Mouse (Mus musculus): ENCODE results near the gene Fam171a1. TPM values are rescaled to one million over a fixed set of nuclear protein-coding genes. Genes with fewer than 3 reads are reported as not detected.
"Not testable (repeated sequence)": the region's sequence is repeated elsewhere in the genome, so short reads cannot be mapped to it uniquely, and the experiment has no call there.

Fam171a1 gene
- polyA plus RNA-seq, 1 experiment = 2.9 TPM

- 88% methylated on average over 14 of the region's 14 CpGs for WGBS
- no peak overlapping the region for H3K27ac ChIP-seq (ENCODE audit: control insufficient read depth, insufficient read depth, low read depth, low read length, poor library complexity)
- no peaks in the 10 kb centered on the region for H3K4me1 ChIP-seq (ENCODE audit: control insufficient read depth, insufficient read depth, low read length)
- no peak overlapping the region for H3K4me3 ChIP-seq (replicated peaks; ENCODE audit: control insufficient read depth, low read depth, low read length)
- no peak for TF ChIP-seq POLR2A (IDR thresholded peaks at IDR 0.05; ENCODE audit: borderline replicate concordance, control insufficient read depth, low read depth, low read length)
- TF ChIP-seq CTCF (IDR thresholded peaks at IDR 0.05; ENCODE audit: control insufficient read depth, insufficient read depth, low read length) = no peak
Observed at GRCm38 (mm10) chr2:3168719-3169402, 54.8 kb downstream of the Fam171a1 start.

- WGBS = 86% methylated on average over 3 of the region's 3 CpGs
- TF ChIP-seq POLR2A (IDR thresholded peaks at IDR 0.05; ENCODE audit: borderline replicate concordance, control insufficient read depth, low read depth, low read length) = no peak
- no peak for TF ChIP-seq CTCF (IDR thresholded peaks at IDR 0.05; ENCODE audit: control insufficient read depth, insufficient read depth, low read length)
- Histone ChIP-seq H3K4me3 (replicated peaks; ENCODE audit: control insufficient read depth, low read depth, low read length) (no peak overlapping the region), H3K4me1 (ENCODE audit: control insufficient read depth, insufficient read depth, low read length) (no peaks in the 10 kb centered on the region), H3K27ac (ENCODE audit: control insufficient read depth, insufficient read depth, low read depth, low read length, poor library complexity) (no peak overlapping the region)
Observed at GRCm38 (mm10) chr2:3169403-3169747, 55.4 kb downstream of the Fam171a1 start.

GRCm38 (mm10) chr2:3171774-3172173, 57.8 kb downstream of the Fam171a1 start:
- H3K4me1 ChIP-seq (ENCODE audit: control insufficient read depth, insufficient read depth, low read length) = no peaks in the 10 kb centered on the region
- WGBS = 6% methylated on average over 3 of the region's 3 CpGs
- no peak overlapping the region for H3K27ac ChIP-seq (ENCODE audit: control insufficient read depth, insufficient read depth, low read depth, low read length, poor library complexity)
- no peak overlapping the region for H3K4me3 ChIP-seq (replicated peaks; ENCODE audit: control insufficient read depth, low read depth, low read length)
- no peak for TF ChIP-seq CTCF (IDR thresholded peaks at IDR 0.05; ENCODE audit: control insufficient read depth, insufficient read depth, low read length)
- no peak for TF ChIP-seq POLR2A (IDR thresholded peaks at IDR 0.05; ENCODE audit: borderline replicate concordance, control insufficient read depth, low read depth, low read length)

GRCm38 (mm10) chr2:3172656-3173055, 58.6 kb downstream of the Fam171a1 start:
- H3K4me1 ChIP-seq (ENCODE audit: control insufficient read depth, insufficient read depth, low read length) = no peaks in the 10 kb centered on the region
- TF ChIP-seq POLR2A (IDR thresholded peaks at IDR 0.05; ENCODE audit: borderline replicate concordance, control insufficient read depth, low read depth, low read length) = no peak
- no peak overlapping the region for H3K4me3 ChIP-seq (replicated peaks; ENCODE audit: control insufficient read depth, low read depth, low read length)
- H3K27ac ChIP-seq (ENCODE audit: control insufficient read depth, insufficient read depth, low read depth, low read length, poor library complexity) = no peak overlapping the region
- 67% methylated on average over 3 of the region's 3 CpGs for WGBS

- TF ChIP-seq CTCF (IDR thresholded peaks at IDR 0.05; ENCODE audit: control insufficient read depth, insufficient read depth, low read length) = no peak
- no peak for TF ChIP-seq POLR2A (IDR thresholded peaks at IDR 0.05; ENCODE audit: borderline replicate concordance, control insufficient read depth, low read depth, low read length)
- WGBS = 85% methylated on average over 5 of the region's 5 CpGs
- H3K4me1 ChIP-seq (ENCODE audit: control insufficient read depth, insufficient read depth, low read length) = no peaks in the 10 kb centered on the region
- H3K4me3 ChIP-seq (replicated peaks; ENCODE audit: control insufficient read depth, low read depth, low read length) = no peak overlapping the region
- no peak overlapping the region for H3K27ac ChIP-seq (ENCODE audit: control insufficient read depth, insufficient read depth, low read depth, low read length, poor library complexity)
Observed at GRCm38 (mm10) chr2:3174890-3175289, 60.9 kb downstream of the Fam171a1 start.

- WGBS = 91% methylated on average over 4 of the region's 4 CpGs
- not testable (repeated sequence) for H3K4me1 ChIP-seq (ENCODE audit: control insufficient read depth, insufficient read depth, low read length); H3K27ac ChIP-seq (ENCODE audit: control insufficient read depth, insufficient read depth, low read depth, low read length, poor library complexity)
Observed at GRCm38 (mm10) chr2:3175988-3176387, 62.0 kb downstream of the Fam171a1 start.

GRCm38 (mm10) chr2:3176751-3177150, 62.7 kb downstream of the Fam171a1 start:
- TF ChIP-seq CTCF (IDR thresholded peaks at IDR 0.05; ENCODE audit: control insufficient read depth, insufficient read depth, low read length) = no peak
- no peak for TF ChIP-seq POLR2A (IDR thresholded peaks at IDR 0.05; ENCODE audit: borderline replicate concordance, control insufficient read depth, low read depth, low read length)
- WGBS = 85% methylated on average over 3 of the region's 3 CpGs
- H3K4me3 ChIP-seq (replicated peaks; ENCODE audit: control insufficient read depth, low read depth, low read length) = no peak overlapping the region
- H3K27ac ChIP-seq (ENCODE audit: control insufficient read depth, insufficient read depth, low read depth, low read length, poor library complexity) = no peak overlapping the region
- no peaks in the 10 kb centered on the region for H3K4me1 ChIP-seq (ENCODE audit: control insufficient read depth, insufficient read depth, low read length)

More at GRCm38 (mm10) chr2:3175988-3176387, 62.0 kb downstream of the Fam171a1 start:
- TF ChIP-seq CTCF (IDR thresholded peaks at IDR 0.05; ENCODE audit: control insufficient read depth, insufficient read depth, low read length) = 0 out of 2 replicates have a peak, but pooled peaks have one; percentile 11
- H3K4me3 ChIP-seq (replicated peaks; ENCODE audit: control insufficient read depth, low read depth, low read length) = not testable (repeated sequence)

GRCm38 (mm10) chr2:3180550-3180949, 66.5 kb downstream of the Fam171a1 start:
- Histone ChIP-seq H3K27ac (ENCODE audit: control insufficient read depth, insufficient read depth, low read depth, low read length, poor library complexity) (no peak overlapping the region), H3K4me3 (replicated peaks; ENCODE audit: control insufficient read depth, low read depth, low read length) (no peak overlapping the region), H3K4me1 (ENCODE audit: control insufficient read depth, insufficient read depth, low read length) (no peaks in the 10 kb centered on the region)
- TF ChIP-seq CTCF (IDR thresholded peaks at IDR 0.05; ENCODE audit: control insufficient read depth, insufficient read depth, low read length) (no peak), POLR2A (IDR thresholded peaks at IDR 0.05; ENCODE audit: borderline replicate concordance, control insufficient read depth, low read depth, low read length) (no peak)
- 84% methylated on average over 4 of the region's 4 CpGs for WGBS

- H3K4me3 ChIP-seq (replicated peaks; ENCODE audit: control insufficient read depth, low read depth, low read length) = no peak overlapping the region
- no peak overlapping the region for H3K27ac ChIP-seq (ENCODE audit: control insufficient read depth, insufficient read depth, low read depth, low read length, poor library complexity)
- 88% methylated on average over 5 of the region's 5 CpGs for WGBS
- H3K4me1 ChIP-seq (ENCODE audit: control insufficient read depth, insufficient read depth, low read length) = no peaks in the 10 kb centered on the region
- TF ChIP-seq POLR2A (IDR thresholded peaks at IDR 0.05; ENCODE audit: borderline replicate concordance, control insufficient read depth, low read depth, low read length) = no peak
- TF ChIP-seq CTCF (IDR thresholded peaks at IDR 0.05; ENCODE audit: control insufficient read depth, insufficient read depth, low read length) = no peak
Observed at GRCm38 (mm10) chr2:3183656-3184055, 69.6 kb downstream of the Fam171a1 start.

Measured in bone marrow, adult 2 months (tissue).